Mouse (Mus musculus) layer of hippocampus, adult 8-10 months (tissue): ENCODE results near the gene Grhpr. TPM values are rescaled to one million over a fixed set of nuclear protein-coding genes. Genes with fewer than 3 reads are reported as not detected.
"Not testable (repeated sequence)": the region's sequence is repeated elsewhere in the genome, so short reads cannot be mapped to it uniquely, and the experiment has no call there.

Experiments
- DNase-seq, 2 experiments: peaks; one replicate each; pipeline ENCODE4 v3.0.0; 2022; ENCODE audit warnings: low spot score in 2 of 2
- total RNA-seq, 4 experiments: library from RNA; stranded (reverse); gene quantifications; 2 replicates each; pipeline ENCODE4 v1.2.4; 2022

Grhpr gene
- total RNA-seq, 4 experiments from 2014 or later, result 25.5 to 33.4 (median 30.7) TPM

DNA sequence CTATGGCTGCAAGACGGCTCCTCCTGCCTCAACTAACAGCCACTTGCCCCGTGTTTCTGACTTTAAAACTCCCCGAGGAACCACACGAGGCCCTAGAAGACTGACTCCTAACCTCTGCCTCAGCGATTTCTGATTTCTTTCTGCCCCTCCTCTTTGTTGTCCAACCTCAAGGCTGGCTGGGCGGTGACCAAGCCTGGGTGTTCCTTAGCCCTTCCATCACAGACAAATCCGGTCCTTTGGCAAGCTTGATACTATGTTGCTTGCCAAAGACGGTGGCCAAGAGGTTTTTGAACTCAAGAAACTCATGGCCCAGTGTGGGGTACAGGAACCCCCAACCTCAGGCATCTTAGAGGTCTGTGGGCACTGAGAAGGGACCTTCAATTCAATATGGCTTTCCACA lies 6.9 kb upstream of the Grhpr start:
- DNase-seq, result no peak

GRCm38 (mm10) chr4:44976026-44976615 lies 5.1 kb upstream of the Grhpr start:
- DNase-seq, result no peak

DNA sequence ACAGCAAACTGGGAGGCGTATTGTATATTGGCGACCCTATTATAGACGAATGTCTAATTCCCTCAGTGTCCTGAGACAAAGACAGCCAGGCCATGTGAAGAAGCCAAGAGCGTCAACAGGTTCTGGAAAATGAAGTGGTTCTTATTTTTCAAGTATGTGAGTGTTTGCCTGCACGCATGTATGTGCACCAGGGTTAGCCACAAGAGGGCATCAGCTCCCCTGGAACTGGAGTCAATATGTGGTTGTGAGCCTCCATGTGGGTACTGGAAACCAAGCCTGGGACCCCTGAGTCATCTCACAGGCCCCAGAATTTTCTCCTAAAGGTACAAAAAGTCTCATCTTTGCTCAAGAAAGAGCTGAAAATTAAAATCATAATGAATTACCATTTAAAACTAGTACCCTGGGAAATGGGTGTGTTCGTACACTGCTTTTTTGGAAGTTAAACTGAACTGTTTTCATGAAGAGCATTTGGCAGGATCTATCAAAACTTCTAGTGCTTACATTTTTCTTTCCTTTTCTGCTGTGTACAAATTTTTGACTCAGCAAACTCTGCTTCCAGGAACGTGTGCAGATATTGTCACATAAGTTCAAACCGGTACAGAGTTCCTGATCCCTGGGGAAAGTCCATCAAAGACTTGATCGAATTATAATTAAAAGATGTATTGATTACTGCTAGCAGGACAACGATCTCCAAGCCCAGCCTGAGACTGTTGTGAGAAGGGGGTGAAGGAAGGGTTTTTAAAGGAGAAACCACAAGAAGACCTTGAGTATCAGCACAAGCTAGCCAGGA lies 4.1 kb upstream of the Grhpr start:
- no peak for DNase-seq

GRCm38 (mm10) chr4:44978175-44978574 lies 3.0 kb upstream of the Grhpr start:
- no peak for DNase-seq

GRCm38 (mm10) chr4:44979794-44980338 lies 1.3 kb upstream of the Grhpr start:
- DNase-seq, result no peak

GRCm38 (mm10) chr4:44981974-44982287 lies 736 bp downstream of the Grhpr start:
- DNase-seq, result no peak

- no peak for DNase-seq
These were observed 1.4 kb downstream of the Grhpr start for GRCm38 (mm10) chr4:44982440-44983130.

- no peak for DNase-seq
These were observed 2.0 kb downstream of the Grhpr start for GRCm38 (mm10) chr4:44983131-44983740.

DNA sequence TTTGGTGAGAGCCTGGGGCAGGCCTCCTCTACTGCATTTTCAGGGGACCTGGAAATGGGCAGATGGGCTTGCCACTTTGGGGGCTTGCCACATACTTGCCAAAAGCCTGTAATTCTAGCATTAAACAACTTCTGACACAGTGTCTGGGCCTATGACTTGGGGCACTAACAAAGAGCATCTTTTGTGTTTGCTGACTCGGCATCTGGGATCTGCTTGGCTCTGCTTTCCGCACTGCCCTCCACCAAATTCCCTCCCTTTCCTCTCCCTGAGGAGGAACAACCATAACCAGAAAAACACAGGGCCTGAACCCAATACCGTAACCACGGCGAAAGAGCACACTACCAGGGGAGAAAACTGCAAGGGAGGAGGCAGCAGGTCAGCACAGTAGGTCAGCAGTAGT lies 9.4 kb downstream of the Grhpr start:
- no peak for DNase-seq

GRCm38 (mm10) chr4:44992330-44992729 lies 11.1 kb downstream of the Grhpr start:
- not testable (repeated sequence) for DNase-seq

DNA sequence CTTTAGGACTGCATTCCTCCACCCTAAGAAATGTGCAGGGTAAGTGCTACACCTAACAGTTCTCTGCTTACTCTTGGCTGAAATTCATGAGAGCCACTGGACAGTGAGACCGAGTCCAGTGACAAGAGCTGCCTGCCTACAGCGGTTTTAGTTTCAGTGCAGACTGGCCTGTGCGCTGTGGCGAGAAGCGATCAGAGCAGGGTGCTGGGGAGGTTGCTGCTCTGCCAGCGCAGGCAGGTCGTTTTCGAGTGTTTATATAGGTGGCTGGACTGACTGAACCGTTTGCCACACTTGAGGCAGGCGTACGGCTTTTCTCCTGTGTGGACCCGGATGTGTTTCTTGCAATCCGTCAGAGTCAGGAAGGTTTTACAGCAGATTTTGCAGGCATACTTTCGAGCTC lies 12.0 kb downstream of the Grhpr start:
- not testable (repeated sequence) for DNase-seq

GRCm38 (mm10) chr4:44993847-44994246 lies 12.7 kb downstream of the Grhpr start:
- DNase-seq, result no peak

DNA sequence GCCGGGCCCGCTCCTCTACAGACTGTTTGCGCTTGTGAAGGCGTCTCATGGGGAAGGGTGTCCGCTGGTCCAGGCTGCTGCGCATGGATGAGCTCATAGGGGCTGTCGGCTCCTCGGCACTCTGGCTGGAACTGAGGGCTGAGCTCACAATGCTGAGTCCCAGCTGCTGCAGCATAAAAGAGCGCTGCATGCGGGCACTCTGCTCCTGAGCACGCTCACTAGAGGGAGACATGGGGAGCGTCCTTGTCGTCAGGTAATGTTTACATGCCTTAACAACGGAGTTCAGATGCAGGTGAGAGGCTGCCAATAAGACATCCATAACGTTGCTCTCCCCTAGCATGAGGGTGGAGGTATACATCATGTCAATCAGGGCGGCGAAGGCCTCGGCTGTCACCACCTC lies 13.6 kb downstream of the Grhpr start:
- DNase-seq, result no peak

GRCm38 (mm10) chr4:44998071-44998470 lies 16.9 kb downstream of the Grhpr start:
- no peak for DNase-seq

- DNase-seq, result no peak
These were observed 18.8 kb downstream of the Grhpr start for GRCm38 (mm10) chr4:45000001-45000400.

DNA sequence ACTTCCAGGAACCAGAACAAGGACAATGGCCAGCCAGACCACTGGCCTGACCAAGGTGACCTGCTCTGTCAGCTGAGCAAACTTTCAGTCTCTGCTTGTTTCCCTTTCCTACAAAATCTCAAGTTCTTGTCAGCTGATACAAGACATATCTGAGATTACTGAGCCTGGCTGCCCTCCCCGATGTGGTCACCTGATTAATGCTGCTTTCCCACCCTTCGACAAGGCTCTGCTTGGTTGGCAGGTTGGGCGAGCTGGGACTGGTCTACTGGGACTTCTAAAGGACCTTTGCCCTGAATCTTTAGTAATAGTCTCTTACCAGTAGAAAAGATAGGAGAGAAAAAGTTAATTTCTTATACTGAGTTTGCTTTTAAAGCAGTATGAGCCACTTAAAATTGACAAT lies 24.3 kb downstream of the Grhpr start:
- DNase-seq, result no peak

DNA sequence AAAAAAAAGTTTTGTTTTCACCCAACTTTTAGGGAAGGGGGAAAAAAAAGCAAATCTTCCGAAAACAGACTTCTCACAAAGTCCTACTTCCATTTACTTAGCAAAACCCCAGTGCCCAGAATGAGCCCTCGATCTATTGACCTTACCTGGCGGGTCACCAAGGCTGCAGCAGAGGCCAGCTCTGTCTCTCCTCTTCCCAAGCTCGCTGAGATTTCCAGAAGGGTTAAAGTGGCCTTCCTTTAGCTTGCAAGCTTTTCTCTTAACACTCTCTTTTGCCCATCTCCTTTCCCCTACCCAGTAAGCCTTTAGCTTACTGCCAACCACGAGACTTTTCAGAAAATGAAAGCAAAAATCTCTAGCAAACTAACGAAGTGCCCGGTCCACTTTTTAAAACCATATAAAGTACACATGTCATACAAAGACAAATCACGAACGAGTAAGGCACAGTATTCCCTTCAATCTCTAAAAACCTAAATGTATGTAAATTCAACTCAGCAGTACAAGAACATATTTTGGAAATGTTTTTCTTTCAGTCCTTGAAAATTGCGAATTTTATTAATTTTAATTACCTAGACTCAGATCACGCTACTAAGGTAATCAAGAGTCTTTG lies 29.7 kb downstream of the Grhpr start:
- DNase-seq, result no peak

DNA sequence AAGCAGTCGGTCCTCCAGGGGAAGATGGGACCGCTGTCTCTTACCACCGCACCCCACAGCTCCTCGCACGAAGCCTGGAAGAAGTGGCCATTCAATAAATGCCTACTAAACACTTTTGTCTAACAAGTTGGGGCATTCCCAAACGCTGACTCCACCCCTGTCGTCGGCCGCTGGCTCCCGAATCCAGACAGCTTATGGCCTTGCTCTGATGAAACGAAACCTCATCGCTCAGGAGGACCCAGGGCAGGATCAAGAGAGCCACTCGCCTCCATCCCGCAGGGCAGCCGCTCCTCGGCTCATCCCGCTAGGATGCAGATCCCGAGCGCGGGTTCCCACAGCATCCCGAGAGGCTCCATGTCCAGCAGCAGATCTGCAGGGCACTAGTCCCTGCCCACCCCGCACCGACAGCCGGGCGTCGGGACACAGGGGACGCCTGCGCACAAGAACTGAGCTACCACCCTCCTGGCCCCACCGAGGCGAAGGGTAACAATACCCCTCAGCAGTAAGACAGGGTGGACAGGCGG lies 30.4 kb downstream of the Grhpr start:
- peak in 1 of 2 experiments; percentile 35 for DNase-seq

- DNase-seq, result peak; percentile 100
These were observed 31.1 kb downstream of the Grhpr start, which contains the start of gene Zbtb5 for GRCm38 (mm10) chr4:45012105-45012975. TSS of gene Zbtb5 (minus strand) at chr4:45012412.

GRCm38 (mm10) chr4:45013031-45013431 lies 31.8 kb downstream of the Grhpr start:
- DNase-seq, result no peak
